In genomic region chr1:180777289-180777659, GRCm38 (mm10) we compare ENCODE assay signal across 8 mouse cellular contexts. TPM values are rescaled to one million over a fixed set of nuclear protein-coding genes. Genes with fewer than 3 reads are reported as not detected.
A peak's percentile ranks its signal among the peaks of the same experiment; 100 is the strongest.
DNase-seq lines count a peak whose midpoint lies in the region; ATAC-seq and TF ChIP-seq lines count a peak whose summit lies in the region.

No protein-coding gene starts in this region.

- peak overlapping the region; percentile 89 for H3K9ac ChIP-seq in hindbrain, embryonic 16.5 days (ENCODE audit: low read depth, low read length)
- peak overlapping the region; percentile 79 for H3K9ac ChIP-seq in midbrain, embryonic 14.5 days (replicated peaks; ENCODE audit: low read length)

- H3K36me3 ChIP-seq in kidney, adult 2 months (ENCODE audit: control insufficient read depth, insufficient read depth, low read length): no peaks in the 10 kb centered on the region
- H3K36me3 ChIP-seq in hindbrain, embryonic 16.5 days (ENCODE audit: control insufficient read depth, insufficient read depth, low read length): no peaks in the 10 kb centered on the region
- no peaks in the 10 kb centered on the region for H3K36me3 ChIP-seq in midbrain, embryonic 14.5 days (ENCODE audit: control insufficient read depth, insufficient read depth, low read length)

- H3K4me1 ChIP-seq in kidney, adult 2 months (ENCODE audit: control insufficient read depth, insufficient read depth, low read length): peaks cover 15% of the 10 kb centered on the region
- H3K4me1 ChIP-seq in brown adipose tissue, adult 24 weeks (ENCODE audit: control insufficient read depth, insufficient read depth, insufficient read length, low read length): no peaks in the 10 kb centered on the region
- H3K4me1 ChIP-seq in hindbrain, embryonic 16.5 days (ENCODE audit: control insufficient read depth, insufficient read depth, low read depth, low read length): peaks cover 10% of the 10 kb centered on the region
- peaks cover 4% of the 10 kb centered on the region; the same call in 1 of the 2 replicates for H3K4me1 ChIP-seq in midbrain, embryonic 14.5 days (ENCODE audit: control insufficient read depth, insufficient read depth, low read length)

- H3K9me3 ChIP-seq in hindbrain, embryonic 16.5 days (ENCODE audit: control insufficient read depth, low read length): no peaks in the 10 kb centered on the region
- no peaks in the 10 kb centered on the region for H3K9me3 ChIP-seq in midbrain, embryonic 14.5 days (ENCODE audit: control insufficient read depth, low read length)

- no peak for TF ChIP-seq CTCF in kidney, adult 2 months (conservative IDR thresholded peaks at IDR 0.05; ENCODE audit: insufficient read depth, insufficient read length, low read depth, low read length)

- peak overlapping the region; percentile 81 for H3K4me3 ChIP-seq in kidney, adult 2 months (ENCODE audit: insufficient read depth, low read depth, low read length)
- H3K4me3 ChIP-seq in brown adipose tissue, adult 24 weeks (ENCODE audit: insufficient read depth, low read depth, low read length): peak overlapping the region; percentile 77
- H3K4me3 ChIP-seq in hindbrain, embryonic 16.5 days (ENCODE audit: low read length): peak overlapping the region; percentile 76
- peak overlapping the region; percentile 62 for H3K4me3 ChIP-seq in midbrain, embryonic 14.5 days (replicated peaks; ENCODE audit: low read depth, low read length)

- no peak for TF ChIP-seq POLR2A in kidney, adult 2 months (IDR thresholded peaks at IDR 0.05; ENCODE audit: low read depth, low read length)

- no peak for DNase-seq in kidney, adult 2 months
- DNase-seq in kidney, adult 11 months: no peak
- DNase-seq in midbrain, embryonic 14.5 days: no peak
- DNase-seq in adipocyte (ENCODE audit: low spot score): no peak
- DNase-seq in embryo, embryonic 9.5 days (ENCODE audit: extremely low spot score): no peak
- DNase-seq in urinary bladder, postnatal 14 days (ENCODE audit: low spot score): no peak

- peak overlapping the region; percentile 99 for H3K27ac ChIP-seq in kidney, adult 2 months (ENCODE audit: insufficient read depth, low read depth, low read length)
- H3K27ac ChIP-seq in brown adipose tissue, adult 24 weeks (replicated peaks; ENCODE audit: low read depth, low read length): peak overlapping the region; percentile 28
- peak overlapping the region; percentile 88 for H3K27ac ChIP-seq in hindbrain, embryonic 16.5 days (ENCODE audit: low read depth, low read length)
- H3K27ac ChIP-seq in midbrain, embryonic 14.5 days (replicated peaks; ENCODE audit: low read depth, low read length): peak overlapping the region; percentile 86

- no peaks in the 10 kb centered on the region for H3K27me3 ChIP-seq in kidney, adult 2 months (replicated peaks; ENCODE audit: control insufficient read depth, insufficient read depth, low read length)
- H3K27me3 ChIP-seq in hindbrain, embryonic 16.5 days (replicated peaks; ENCODE audit: control insufficient read depth, insufficient read depth, low read length): no peaks in the 10 kb centered on the region
- no peaks in the 10 kb centered on the region for H3K27me3 ChIP-seq in midbrain, embryonic 14.5 days (ENCODE audit: control insufficient read depth, insufficient read depth, low read length)

- WGBS in kidney, adult 2 months: 4% methylated on average over 10 of the region's 10 CpGs
- WGBS in hindbrain, embryonic 16.5 days: 4% methylated on average over 10 of the region's 10 CpGs
- WGBS in midbrain, embryonic 14.5 days: 10% methylated on average over 10 of the region's 10 CpGs

- ATAC-seq in hindbrain, embryonic 16.5 days: peak; percentile 35
- peak; percentile 29 for ATAC-seq in midbrain, embryonic 14.5 days (ENCODE audit: low FRiP score, low TSS enrichment)

- peak overlapping the region; percentile 99 for H3K4me2 ChIP-seq in hindbrain, embryonic 16.5 days (ENCODE audit: low read length)
- peak overlapping the region; percentile 98 for H3K4me2 ChIP-seq in midbrain, embryonic 14.5 days (ENCODE audit: low read length)

RNA-seq across cellular contexts. Expression of gene H3f3a, which starts 36.5 kb away (rescaled TPM):
- polyA plus RNA-seq in kidney, adult 2 months (2012; rRNA removed): 324 and 348 TPM in 2 replicates
- polyA plus RNA-seq in brown adipose tissue, adult 24 weeks (2012; ENCODE audit: insufficient read depth, insufficient read length, missing spikeins): 412 and 419 TPM in 2 replicates
- 2,228 and 2,423 TPM in 2 replicates for polyA plus RNA-seq in hindbrain, embryonic 16.5 days (2015; fragmentation: Nextera tagmentation; extraction: Ambion mirVana)
- polyA plus RNA-seq in midbrain, embryonic 14.5 days (2014; fragmentation: Nextera tagmentation; extraction: Ambion mirVana): 3,827 and 3,910 TPM in 2 replicates

RNA-seq across cellular contexts. Expression of gene Acbd3, which starts 51.4 kb away (rescaled TPM):
- 9.6 and 12.1 TPM in 2 replicates for polyA plus RNA-seq in kidney, adult 2 months (2012; rRNA removed)
- 20.8 and 22.1 TPM in 2 replicates for polyA plus RNA-seq in brown adipose tissue, adult 24 weeks (2012; ENCODE audit: insufficient read depth, insufficient read length, missing spikeins)
- polyA plus RNA-seq in hindbrain, embryonic 16.5 days (2015; fragmentation: Nextera tagmentation; extraction: Ambion mirVana): 21.8 and 22.5 TPM in 2 replicates
- 25.2 and 27.2 TPM in 2 replicates for polyA plus RNA-seq in midbrain, embryonic 14.5 days (2014; fragmentation: Nextera tagmentation; extraction: Ambion mirVana)

Comparison
In these comparisons a context has a peak if more than half of its experiments do, and no peak if none do; other contexts are left out.
1. H3K27ac ChIP-seq: peak in every context shown above with its lines; median percentile 99 in kidney, adult 2 months; 88 in hindbrain, embryonic 16.5 days; 86 in midbrain, embryonic 14.5 days; 28 in brown adipose tissue, adult 24 weeks.